Mouse (Mus musculus) neural tube, embryonic 15.5 days (tissue): ENCODE measurements around the gene Mcts2. TPM values are rescaled to one million over a fixed set of nuclear protein-coding genes. Genes with fewer than 3 reads are reported as not detected.
A peak's percentile ranks its signal among the peaks of the same experiment; 100 is the strongest.

Source experiments
- ATAC-seq: fragments of 200-750 bp; cut with Nextera tagmentation; 2 replicates; pipeline ENCODE4 v1.8.0; 2017; ENCODE audit warnings: mild to moderate bottlenecking, moderate TSS enrichment, moderate library complexity; ENCODE audit not compliant: low FRiP score
- H3K27ac ChIP-seq: fragments of 300-500 bp; sonication (generic); replicated peaks from 2 replicates; pipeline ENCODE4 v1.5.1; 2015; ENCODE audit warnings: mild to moderate bottlenecking, inconsistent platforms
- H3K27me3 ChIP-seq: fragments of 300-500 bp; sonication (generic); replicated peaks from 2 replicates; pipeline ENCODE4 v1.6.1; 2015; ENCODE audit warnings: inconsistent platforms
- H3K36me3 ChIP-seq: fragments of 300-500 bp; sonication (generic); 2 replicates; pipeline ENCODE4 v1.6.1; 2015; ENCODE audit warnings: inconsistent platforms
- H3K4me1 ChIP-seq: fragments of 300-500 bp; sonication (generic); 2 replicates; pipeline ENCODE4 v1.6.1; 2015; ENCODE audit warnings: inconsistent platforms
- H3K4me2 ChIP-seq: fragments of 300-500 bp; sonication (generic); 2 replicates; pipeline ENCODE4 v1.6.1; 2015; ENCODE audit warnings: inconsistent platforms, mild to moderate bottlenecking, moderate library complexity
- H3K4me3 ChIP-seq: fragments of 300-500 bp; sonication (generic); replicated peaks from 2 replicates; pipeline ENCODE4 v1.5.1; 2015; ENCODE audit warnings: mild to moderate bottlenecking, inconsistent platforms
- H3K9ac ChIP-seq: fragments of 300-500 bp; sonication (generic); replicated peaks from 2 replicates; pipeline ENCODE4 v1.6.1; 2015; ENCODE audit warnings: mild to moderate bottlenecking, inconsistent platforms
- H3K9me3 ChIP-seq: fragments of 300-500 bp; sonication (generic); replicated peaks from 2 replicates; pipeline ENCODE4 v1.6.1; 2016; ENCODE audit warnings: inconsistent platforms
- WGBS: fragments of 180-500 bp; shearing (Covaris S2); methylation state at CpG from one replicate; pipeline ENCODE4 v1.1.7; 2015; ENCODE audit warnings: mixed read lengths; 5-methylcytosine and 5-hydroxymethylcytosine counted together
- polyA plus RNA-seq: library from polyadenylated mRNA; unstranded; fragments of >200 nt; fragmentation: Nextera tagmentation; extraction: Ambion mirVana; gene quantifications from 2 replicates; pipeline ENCODE4 v1.2.1, GENCODE M21; 2015

Gene Mcts2
- polyA plus RNA-seq, 1 experiment from 2014 or later = 41.5 TPM

GRCm38 (mm10) chr2:152670983-152671641, 15.7 kb upstream of the Mcts2 start:
- no peaks in the 10 kb centered on the region for H3K27me3 ChIP-seq
- H3K9ac ChIP-seq = peak overlapping the region; percentile 99
- H3K9me3 ChIP-seq = no peaks in the 10 kb centered on the region
- H3K27ac ChIP-seq = peak overlapping the region; percentile 98
- H3K4me3 ChIP-seq = peak overlapping the region; percentile 97
- H3K4me1 ChIP-seq = peaks cover 52% of the 10 kb centered on the region
- WGBS = 62% methylated on average over 9 of the region's 9 CpGs
- peak overlapping the region; percentile 92 for H3K4me2 ChIP-seq
- H3K36me3 ChIP-seq = peaks cover 22% of the 10 kb centered on the region
- no peak for ATAC-seq

GRCm38 (mm10) chr2:152671642-152671999, 15.2 kb upstream of the Mcts2 start:
- Histone ChIP-seq H3K4me2 (peak overlapping the region; percentile 92), H3K27ac (0 out of 2 replicates have a peak overlapping the region, but pooled peaks have one; percentile 98), H3K4me3 (peak overlapping the region; percentile 97), H3K9ac (peak overlapping the region; percentile 99), H3K9me3 (no peaks in the 10 kb centered on the region), H3K4me1 (peaks cover 53% of the 10 kb centered on the region), H3K36me3 (peaks cover 27% of the 10 kb centered on the region), H3K27me3 (no peaks in the 10 kb centered on the region)
- WGBS = 30% methylated on average over 5 of the region's 5 CpGs
- ATAC-seq = peak; percentile 37

- peak overlapping the region; percentile 97 for H3K4me3 ChIP-seq
- peaks cover 33% of the 10 kb centered on the region for H3K36me3 ChIP-seq
- peak overlapping the region; percentile 92 for H3K4me2 ChIP-seq
- no peak for ATAC-seq
- no peak overlapping the region for H3K27ac ChIP-seq
- H3K9ac ChIP-seq = peak overlapping the region; percentile 99
- H3K4me1 ChIP-seq = peaks cover 53% of the 10 kb centered on the region
- no peaks in the 10 kb centered on the region for H3K27me3 ChIP-seq
- no peaks in the 10 kb centered on the region for H3K9me3 ChIP-seq
- 78% methylated on average over 12 of the region's 12 CpGs for WGBS
Measured at GRCm38 (mm10) chr2:152672166-152672565, 14.7 kb upstream of the Mcts2 start.

GRCm38 (mm10) chr2:152674148-152674547, 12.7 kb upstream of the Mcts2 start:
- Histone ChIP-seq H3K27ac (0 out of 2 replicates have a peak overlapping the region, but pooled peaks have one; percentile 19), H3K4me1 (peaks cover 62% of the 10 kb centered on the region), H3K9ac (no peak overlapping the region), H3K4me3 (no peak overlapping the region), H3K9me3 (no peaks in the 10 kb centered on the region), H3K27me3 (no peaks in the 10 kb centered on the region), H3K36me3 (peaks cover 48% of the 10 kb centered on the region), H3K4me2 (no peak overlapping the region)
- 76% methylated on average over 11 of the region's 11 CpGs for WGBS
- ATAC-seq = no peak

- Histone ChIP-seq H3K4me1 (peaks cover 68% of the 10 kb centered on the region), H3K27me3 (no peaks in the 10 kb centered on the region), H3K4me2 (no peak overlapping the region), H3K27ac (0 out of 2 replicates have a peak overlapping the region, but pooled peaks have one; percentile 23), H3K36me3 (peaks cover 58% of the 10 kb centered on the region), H3K9me3 (no peaks in the 10 kb centered on the region), H3K4me3 (no peak overlapping the region), H3K9ac (no peak overlapping the region)
- WGBS = 71% methylated on average over 13 of the region's 13 CpGs
- ATAC-seq = no peak
Measured at GRCm38 (mm10) chr2:152675252-152675791, 11.5 kb upstream of the Mcts2 start.

GRCm38 (mm10) chr2:152678302-152678701, 8.5 kb upstream of the Mcts2 start:
- Histone ChIP-seq H3K36me3 (peaks cover 80% of the 10 kb centered on the region), H3K9me3 (no peaks in the 10 kb centered on the region), H3K27me3 (no peaks in the 10 kb centered on the region), H3K4me3 (no peak overlapping the region), H3K27ac (no peak overlapping the region), H3K9ac (no peak overlapping the region), H3K4me2 (no peak overlapping the region), H3K4me1 (peaks cover 40% of the 10 kb centered on the region)
- 49% methylated on average over 3 of the region's 3 CpGs for WGBS
- peak; percentile 55; the same call in 1 of the 2 replicates for ATAC-seq

- no peak overlapping the region for H3K9ac ChIP-seq
- no peak for ATAC-seq
Measured at GRCm38 (mm10) chr2:152678925-152679324, 7.9 kb upstream of the Mcts2 start.

GRCm38 (mm10) chr2:152679701-152680355, 7.0 kb upstream of the Mcts2 start:
- H3K9ac ChIP-seq = no peak overlapping the region

More at GRCm38 (mm10) chr2:152678925-152679324, 7.9 kb upstream of the Mcts2 start:
- H3K27ac ChIP-seq = peak overlapping the region; percentile 54
- H3K36me3 ChIP-seq = peaks cover 87% of the 10 kb centered on the region
- no peak overlapping the region for H3K4me3 ChIP-seq
- 79% methylated on average over 5 of the region's 5 CpGs for WGBS
- no peak overlapping the region for H3K4me2 ChIP-seq
- no peaks in the 10 kb centered on the region for H3K9me3 ChIP-seq
- peaks cover 37% of the 10 kb centered on the region for H3K4me1 ChIP-seq
- no peaks in the 10 kb centered on the region for H3K27me3 ChIP-seq

GRCm38 (mm10) chr2:152683086-152683485, 3.7 kb upstream of the Mcts2 start:
- no peak overlapping the region for H3K4me2 ChIP-seq
- H3K9ac ChIP-seq = no peak overlapping the region
- no peak overlapping the region for H3K4me3 ChIP-seq
- H3K36me3 ChIP-seq = peaks cover 93% of the 10 kb centered on the region
- no peak overlapping the region for H3K27ac ChIP-seq
- 97% methylated on average over 5 of the region's 5 CpGs for WGBS
- peaks cover 28% of the 10 kb centered on the region for H3K4me1 ChIP-seq
- no peak for ATAC-seq
- no peaks in the 10 kb centered on the region for H3K27me3 ChIP-seq
- H3K9me3 ChIP-seq = no peaks in the 10 kb centered on the region

More at GRCm38 (mm10) chr2:152679701-152680355, 7.0 kb upstream of the Mcts2 start:
- Histone ChIP-seq H3K36me3 (peaks cover 93% of the 10 kb centered on the region), H3K4me1 (peaks cover 31% of the 10 kb centered on the region), H3K27me3 (no peaks in the 10 kb centered on the region), H3K4me3 (no peak overlapping the region), H3K4me2 (no peak overlapping the region), H3K9me3 (no peaks in the 10 kb centered on the region), H3K27ac (peak overlapping the region; percentile 69)
- WGBS = 73% methylated on average over 8 of the region's 8 CpGs
- peak; percentile 48 for ATAC-seq

- peak overlapping the region; percentile 10 for H3K4me3 ChIP-seq
Measured at GRCm38 (mm10) chr2:152686399-152686798, 436 bp upstream of the Mcts2 start.

GRCm38 (mm10) chr2:152691564-152692217, 4.9 kb downstream of the Mcts2 start:
- Histone ChIP-seq H3K36me3 (peaks cover 56% of the 10 kb centered on the region), H3K27me3 (no peaks in the 10 kb centered on the region), H3K4me3 (no peak overlapping the region), H3K9ac (0 out of 2 replicates have a peak overlapping the region, but pooled peaks have one; percentile 17), H3K4me2 (no peak overlapping the region), H3K27ac (0 out of 2 replicates have a peak overlapping the region, but pooled peaks have one; percentile 7), H3K4me1 (peaks cover 23% of the 10 kb centered on the region), H3K9me3 (no peaks in the 10 kb centered on the region)
- no peak for ATAC-seq
- 80% methylated on average over 7 of the region's 7 CpGs for WGBS

More at GRCm38 (mm10) chr2:152686399-152686798, 436 bp upstream of the Mcts2 start:
- WGBS = 55% methylated on average over 12 of the region's 12 CpGs
- Histone ChIP-seq H3K4me2 (peak overlapping the region; percentile 37), H3K36me3 (peaks cover 94% of the 10 kb centered on the region), H3K9ac (no peak overlapping the region), H3K4me1 (peaks cover 19% of the 10 kb centered on the region), H3K9me3 (no peaks in the 10 kb centered on the region), H3K27me3 (no peaks in the 10 kb centered on the region), H3K27ac (peak overlapping the region; percentile 66)
- ATAC-seq = peak; percentile 14
